Mouse (Mus musculus): ENCODE results near the gene Pmfbp1. TPM values are rescaled to one million over a fixed set of nuclear protein-coding genes. Genes with fewer than 3 reads are reported as not detected.

Pmfbp1 gene
- total RNA-seq, 1 experiment: not detected

GRCm38 (mm10) chr8:109536703-109537102, 42.9 kb downstream of the Pmfbp1 start:
- H3K36me3 ChIP-seq (ENCODE audit: control insufficient read depth, insufficient read depth, low read length, poor library complexity, severe bottlenecking): no peaks in the 10 kb centered on the region
- H3K9me3 ChIP-seq (ENCODE audit: control insufficient read depth, insufficient read depth, low read depth, low read length): no peaks in the 10 kb centered on the region
- peak overlapping the region in 1 of 2 experiments; percentile 61; a peak in 2 of 4 replicates for H3K4me3 ChIP-seq (ENCODE audit: insufficient read depth in 1 of 2, low read depth in 1 of 2, low read length in 2 of 2, poor library complexity in 1 of 2, severe bottlenecking in 1 of 2)
- peaks cover 0 to 8% of the 10 kb centered on the region in 2 experiments; a peak in 1 of 4 replicates for H3K4me1 ChIP-seq (ENCODE audit: control insufficient read depth in 2 of 2, insufficient read depth in 2 of 2, low read length in 2 of 2, poor library complexity in 1 of 2)
- in situ Hi-C loops (cut with MboI; ENCODE audit: low sequenced_read_pairs in 2 of 2, unreplicated experiment in 2 of 2): no loop called here
- H3K27ac ChIP-seq (ENCODE audit: insufficient read depth, low read depth, low read length, poor library complexity, severe bottlenecking): no peak overlapping the region
- H3K9ac ChIP-seq (ENCODE audit: insufficient read depth, low read depth, low read length, poor library complexity, severe bottlenecking): no peak overlapping the region
- TF ChIP-seq ZC3H11A (IDR thresholded peaks at IDR 0.05; ENCODE audit: borderline replicate concordance, low read depth, low read length) (0 out of 2 replicates have a peak, but pooled peaks have one; percentile 11), MAFK (IDR thresholded peaks at IDR 0.05; ENCODE audit: insufficient read depth, low read depth, low read length) (no peak)
- peak; percentile 87 for DNase-seq (ENCODE audit: low read depth, low spot score)

- Histone ChIP-seq H3K27ac (ENCODE audit: insufficient read depth, low read depth, low read length, poor library complexity, severe bottlenecking) (no peak overlapping the region), H3K9me3 (ENCODE audit: control insufficient read depth, insufficient read depth, low read depth, low read length) (no peaks in the 10 kb centered on the region)
- in situ Hi-C loops (cut with MboI; ENCODE audit: low sequenced_read_pairs in 2 of 2, unreplicated experiment in 2 of 2): no loop called here
Observed at GRCm38 (mm10) chr8:109542165-109542564, 48.3 kb downstream of the Pmfbp1 start.

GRCm38 (mm10) chr8:109542748-109543519, 49.1 kb downstream of the Pmfbp1 start:
- H3K9me3 ChIP-seq (ENCODE audit: control insufficient read depth, insufficient read depth, low read depth, low read length): no peaks in the 10 kb centered on the region
- peaks cover 6% of the 10 kb centered on the region for H3K36me3 ChIP-seq (ENCODE audit: control insufficient read depth, insufficient read depth, low read length, poor library complexity, severe bottlenecking)
- no peak overlapping the region for H3K4me3 ChIP-seq (ENCODE audit: insufficient read depth in 1 of 2, low read depth in 1 of 2, low read length in 2 of 2, poor library complexity in 1 of 2, severe bottlenecking in 1 of 2)
- DNase-seq (ENCODE audit: low read depth, low spot score): no peak
- no peak overlapping the region for H3K9ac ChIP-seq (ENCODE audit: insufficient read depth, low read depth, low read length, poor library complexity, severe bottlenecking)
- in situ Hi-C loops (cut with MboI; ENCODE audit: low sequenced_read_pairs in 2 of 2, unreplicated experiment in 2 of 2): no loop called here
- TF ChIP-seq CHD2 (IDR thresholded peaks at IDR 0.05; ENCODE audit: low read depth, low read length) (no peak), ZC3H11A (IDR thresholded peaks at IDR 0.05; ENCODE audit: borderline replicate concordance, low read depth, low read length) (no peak), ZNF384 (IDR thresholded peaks at IDR 0.05; ENCODE audit: low read depth, low read length) (no peak), HCFC1 (IDR thresholded peaks at IDR 0.05; ENCODE audit: borderline replicate concordance, insufficient read depth, low read length) (no peak), MAFK (IDR thresholded peaks at IDR 0.05; ENCODE audit: insufficient read depth, low read depth, low read length) (no peak)
- no peak overlapping the region for H3K27ac ChIP-seq (ENCODE audit: insufficient read depth, low read depth, low read length, poor library complexity, severe bottlenecking)
- peaks cover 0 to 10% of the 10 kb centered on the region in 2 experiments; a peak in 1 of 4 replicates for H3K4me1 ChIP-seq (ENCODE audit: control insufficient read depth in 2 of 2, insufficient read depth in 2 of 2, low read length in 2 of 2, poor library complexity in 1 of 2)

More at GRCm38 (mm10) chr8:109542165-109542564, 48.3 kb downstream of the Pmfbp1 start:
- Histone ChIP-seq H3K4me1 (ENCODE audit: control insufficient read depth in 2 of 2, insufficient read depth in 2 of 2, low read length in 2 of 2, poor library complexity in 1 of 2) (peaks cover 0 to 10% of the 10 kb centered on the region in 2 experiments; a peak in 1 of 4 replicates), H3K9ac (ENCODE audit: insufficient read depth, low read depth, low read length, poor library complexity, severe bottlenecking) (no peak overlapping the region), H3K36me3 (ENCODE audit: control insufficient read depth, insufficient read depth, low read length, poor library complexity, severe bottlenecking) (peaks cover 1% of the 10 kb centered on the region; the same call in 1 of the 2 replicates), H3K4me3 (ENCODE audit: insufficient read depth in 1 of 2, low read depth in 1 of 2, low read length in 2 of 2, poor library complexity in 1 of 2, severe bottlenecking in 1 of 2) (no peak overlapping the region)
- TF ChIP-seq MAFK (IDR thresholded peaks at IDR 0.05; ENCODE audit: insufficient read depth, low read depth, low read length): no peak
- TF ChIP-seq ZNF384 (IDR thresholded peaks at IDR 0.05; ENCODE audit: low read depth, low read length): no peak
- no peak for TF ChIP-seq HCFC1 (IDR thresholded peaks at IDR 0.05; ENCODE audit: borderline replicate concordance, insufficient read depth, low read length)
- no peak for TF ChIP-seq CHD2 (IDR thresholded peaks at IDR 0.05; ENCODE audit: low read depth, low read length)
- TF ChIP-seq ZC3H11A (IDR thresholded peaks at IDR 0.05; ENCODE audit: borderline replicate concordance, low read depth, low read length): no peak
- DNase-seq (ENCODE audit: low read depth, low spot score): no peak

- in situ Hi-C loops (cut with MboI; ENCODE audit: low sequenced_read_pairs in 2 of 2, unreplicated experiment in 2 of 2): no loop called here
- DNase-seq (ENCODE audit: low read depth, low spot score): no peak
- no peak overlapping the region for H3K9ac ChIP-seq (ENCODE audit: insufficient read depth, low read depth, low read length, poor library complexity, severe bottlenecking)
- peaks cover 17% of the 10 kb centered on the region for H3K36me3 ChIP-seq (ENCODE audit: control insufficient read depth, insufficient read depth, low read length, poor library complexity, severe bottlenecking)
- TF ChIP-seq CHD2 (IDR thresholded peaks at IDR 0.05; ENCODE audit: low read depth, low read length) (no peak), ZNF384 (IDR thresholded peaks at IDR 0.05; ENCODE audit: low read depth, low read length) (no peak), HCFC1 (IDR thresholded peaks at IDR 0.05; ENCODE audit: borderline replicate concordance, insufficient read depth, low read length) (no peak), ZC3H11A (IDR thresholded peaks at IDR 0.05; ENCODE audit: borderline replicate concordance, low read depth, low read length) (no peak), MAFK (IDR thresholded peaks at IDR 0.05; ENCODE audit: insufficient read depth, low read depth, low read length) (no peak)
- H3K27ac ChIP-seq (ENCODE audit: insufficient read depth, low read depth, low read length, poor library complexity, severe bottlenecking): no peak overlapping the region
- H3K4me3 ChIP-seq (ENCODE audit: insufficient read depth in 1 of 2, low read depth in 1 of 2, low read length in 2 of 2, poor library complexity in 1 of 2, severe bottlenecking in 1 of 2): no peak overlapping the region
- H3K4me1 ChIP-seq (ENCODE audit: control insufficient read depth in 2 of 2, insufficient read depth in 2 of 2, low read length in 2 of 2, poor library complexity in 1 of 2): peaks cover 0 to 10% of the 10 kb centered on the region in 2 experiments; a peak in 1 of 4 replicates
- H3K9me3 ChIP-seq (ENCODE audit: control insufficient read depth, insufficient read depth, low read depth, low read length): no peaks in the 10 kb centered on the region
Observed at GRCm38 (mm10) chr8:109544049-109544448, 50.2 kb downstream of the Pmfbp1 start.

Data from ES-E14 (cell line).